9 mouse cellular contexts compared by ENCODE assay signal in the genomic region with DNA sequence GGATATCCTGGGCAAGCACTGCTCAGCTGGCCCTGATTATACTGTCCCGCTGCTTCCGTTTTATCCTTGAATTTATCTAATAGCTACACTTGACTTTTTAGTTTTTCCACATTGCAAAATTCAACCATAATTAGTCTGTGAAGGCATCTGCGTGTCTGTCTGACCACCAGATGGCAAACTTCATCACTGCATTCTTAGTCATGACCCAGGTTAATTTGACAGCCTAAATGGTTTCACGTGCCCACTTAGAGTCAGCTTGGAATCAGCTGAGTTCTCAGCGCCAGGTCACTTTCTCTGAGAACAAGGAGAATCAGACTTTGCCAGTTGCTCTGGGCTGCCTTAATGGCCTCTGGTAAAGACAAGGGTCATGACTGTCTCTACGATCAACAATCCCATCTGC.
DNase-seq lines count a peak whose midpoint lies in the region; ATAC-seq and TF ChIP-seq lines count a peak whose summit lies in the region.
"Had no signal": no experiment of that assay in that cellular context is flagged by ENCODE, and none has a peak within 500 bp of the region (broad histone marks: within the 10 kb centered on the region; RNA-seq: fewer than 3 reads in every experiment).

No protein-coding gene starts in this region.

- H3K4me1 ChIP-seq in kidney, adult 2 months (ENCODE audit: control insufficient read depth, insufficient read depth, low read length) = no peaks in the 10 kb centered on the region
- no peaks in the 10 kb centered on the region for H3K4me1 ChIP-seq in embryonic facial prominence, embryonic 14.5 days (ENCODE audit: control insufficient read depth, insufficient read depth, low read length)
- H3K4me1 ChIP-seq: midbrain, embryonic 13.5 days had no signal

- no peak overlapping the region for H3K4me2 ChIP-seq in embryonic facial prominence, embryonic 14.5 days (ENCODE audit: low read depth, low read length)
- H3K4me2 ChIP-seq: midbrain, embryonic 13.5 days had no signal

- 63% methylated on average over 6 of the region's 6 CpGs for WGBS in kidney, adult 2 months
- WGBS in embryonic facial prominence, embryonic 14.5 days = 47% methylated on average over 6 of the region's 6 CpGs

- H3K27me3 ChIP-seq in kidney, adult 2 months (replicated peaks; ENCODE audit: control insufficient read depth, insufficient read depth, low read length) = no peaks in the 10 kb centered on the region
- H3K27me3 ChIP-seq in embryonic facial prominence, embryonic 14.5 days (replicated peaks; ENCODE audit: control insufficient read depth, insufficient read depth, low read length) = no peaks in the 10 kb centered on the region
- H3K27me3 ChIP-seq: midbrain, embryonic 13.5 days had no signal

- TF ChIP-seq POLR2A in kidney, adult 2 months (IDR thresholded peaks at IDR 0.05; ENCODE audit: low read depth, low read length) = no peak

- H3K36me3 ChIP-seq in kidney, adult 2 months (ENCODE audit: control insufficient read depth, insufficient read depth, low read length) = no peaks in the 10 kb centered on the region
- no peaks in the 10 kb centered on the region for H3K36me3 ChIP-seq in embryonic facial prominence, embryonic 14.5 days (ENCODE audit: control insufficient read depth, insufficient read depth, low read length)

- H3K4me3 ChIP-seq in kidney, adult 2 months (ENCODE audit: insufficient read depth, low read depth, low read length) = no peak overlapping the region
- H3K4me3 ChIP-seq in embryonic facial prominence, embryonic 14.5 days (ENCODE audit: low read depth, low read length) = no peak overlapping the region
- H3K4me3 ChIP-seq: midbrain, embryonic 13.5 days had no signal

- no peak overlapping the region for H3K9ac ChIP-seq in embryonic facial prominence, embryonic 14.5 days (ENCODE audit: low read depth, low read length)
- H3K9ac ChIP-seq: midbrain, embryonic 13.5 days had no signal

- H3K27ac ChIP-seq in kidney, adult 2 months (ENCODE audit: insufficient read depth, low read depth, low read length) = no peak overlapping the region
- H3K27ac ChIP-seq in embryonic facial prominence, embryonic 14.5 days (replicated peaks; ENCODE audit: low read depth, low read length) = no peak overlapping the region
- H3K27ac ChIP-seq: midbrain, embryonic 13.5 days had no signal

- H3K9me3 ChIP-seq in embryonic facial prominence, embryonic 14.5 days (ENCODE audit: control insufficient read depth, low read length) = peaks cover 9% of the 10 kb centered on the region; the same call in 1 of the 2 replicates

- DNase-seq in cerebellum, adult 9-10 months = peak; percentile 2
- no peak for DNase-seq in cerebellum, postnatal 36 days
- peak; percentile 10 for DNase-seq in kidney, adult 2 months
- no peak for DNase-seq in kidney, adult 18-20 months
- peak; percentile 45 for DNase-seq in 3T3-L1 (ENCODE audit: low read depth, low spot score)
- peak; percentile 44 for DNase-seq in embryonic facial prominence, embryonic 14.5 days (ENCODE audit: low spot score)
- no peak for DNase-seq in spleen, postnatal 10 days (ENCODE audit: low spot score in 2 of 2)
- no peak for DNase-seq in adrenal gland, postnatal 14 days

- no peak for ATAC-seq in embryonic facial prominence, embryonic 14.5 days (ENCODE audit: low read depth)
- ATAC-seq: midbrain, embryonic 13.5 days had no signal

- peak; percentile 21; the same call in 1 of the 2 replicates for TF ChIP-seq CTCF in kidney, adult 2 months (conservative IDR thresholded peaks at IDR 0.05; ENCODE audit: insufficient read depth, insufficient read length, low read depth, low read length)

Comparison
In these comparisons a context has a peak if more than half of its experiments do, and no peak if none do; other contexts are left out.
1. DNase-seq: peak in cerebellum, adult 9-10 months (single experiment), kidney, adult 2 months (single experiment), 3T3-L1 (single experiment) and embryonic facial prominence, embryonic 14.5 days (single experiment); none in cerebellum, postnatal 36 days (0 of 2), kidney, adult 18-20 months (single experiment), spleen, postnatal 10 days (0 of 2) and adrenal gland, postnatal 14 days (single experiment).